Mouse (Mus musculus) olfactory bulb, adult 2 months (tissue): ENCODE results near the gene Tmbim4. TPM values are rescaled to one million over a fixed set of nuclear protein-coding genes. Genes with fewer than 3 reads are reported as not detected.

ENCODE experiments used
- H3K27ac ChIP-seq: fragments of 200-500 bp; 2 replicates; pipeline ENCODE4 v1.5.1; 2012; ENCODE audit warnings: low read depth, low read length; ENCODE audit not compliant: insufficient read depth
- H3K4me1 ChIP-seq: fragments of 200-500 bp; 2 replicates; pipeline ENCODE4 v1.6.1; 2012; ENCODE audit warnings: low read length; ENCODE audit not compliant: control insufficient read depth, insufficient read depth
- H3K4me3 ChIP-seq: fragments of 200-500 bp; 2 replicates; pipeline ENCODE4 v1.5.1; 2012; ENCODE audit warnings: mild to moderate bottlenecking, low read depth, low read length, moderate library complexity; ENCODE audit not compliant: insufficient read depth
- CTCF ChIP-seq: fragments of 200-500 bp; IDR thresholded peaks from 2 replicates; pipeline ENCODE4 v1.5.1; 2012; ENCODE audit warnings: low read depth, mild to moderate bottlenecking, low read length, moderate library complexity; ENCODE audit not compliant: insufficient read depth
- POLR2A ChIP-seq: fragments of 200-500 bp; IDR thresholded peaks from 2 replicates; pipeline ENCODE4 v1.6.1; 2012; ENCODE audit warnings: mild to moderate bottlenecking, low read depth, low read length, moderate library complexity; ENCODE audit not compliant: insufficient read depth
- WGBS: fragments of 180-500 bp; shearing (Covaris S2); methylation state at CpG from one replicate; pipeline ENCODE4 v1.1.7; 2018; 5-methylcytosine and 5-hydroxymethylcytosine counted together
- polyA plus RNA-seq: library from polyadenylated mRNA; stranded (reverse); fragments of >200 nt; gene quantifications from 2 replicates; pipeline ENCODE4 v1.2.4, GENCODE M21; 2012; ENCODE audit warnings: low replicate concordance; ENCODE audit not compliant: missing spikeins, insufficient read depth, insufficient read length

Gene Tmbim4
- polyA plus RNA-seq, 1 experiment = not detected

DNA sequence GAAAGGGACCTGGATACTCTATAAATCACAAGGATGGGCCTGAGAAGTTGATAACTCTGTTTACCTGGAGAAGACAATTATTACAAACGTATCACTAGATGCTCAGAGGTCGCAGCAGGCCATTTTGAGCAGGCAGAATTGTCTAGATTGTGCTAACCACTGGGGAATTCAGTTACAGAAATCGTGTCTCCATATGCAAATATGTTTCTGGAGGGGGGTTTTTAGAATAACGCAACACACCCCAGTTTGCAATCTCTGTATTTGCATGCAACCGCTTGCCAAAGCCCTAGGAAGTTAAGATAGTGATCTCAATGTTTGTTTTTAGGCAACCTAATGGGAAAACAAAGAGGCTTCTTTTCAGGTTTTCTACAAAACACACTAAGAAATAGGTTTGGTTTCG, 10.2 kb upstream of the Tmbim4 start:
- no peak for TF ChIP-seq POLR2A
- no peak for TF ChIP-seq CTCF
- Histone ChIP-seq H3K27ac (no peak overlapping the region), H3K4me3 (no peak overlapping the region), H3K4me1 (no peaks in the 10 kb centered on the region)
- 91% methylated on average over 6 of the region's 6 CpGs for WGBS

DNA sequence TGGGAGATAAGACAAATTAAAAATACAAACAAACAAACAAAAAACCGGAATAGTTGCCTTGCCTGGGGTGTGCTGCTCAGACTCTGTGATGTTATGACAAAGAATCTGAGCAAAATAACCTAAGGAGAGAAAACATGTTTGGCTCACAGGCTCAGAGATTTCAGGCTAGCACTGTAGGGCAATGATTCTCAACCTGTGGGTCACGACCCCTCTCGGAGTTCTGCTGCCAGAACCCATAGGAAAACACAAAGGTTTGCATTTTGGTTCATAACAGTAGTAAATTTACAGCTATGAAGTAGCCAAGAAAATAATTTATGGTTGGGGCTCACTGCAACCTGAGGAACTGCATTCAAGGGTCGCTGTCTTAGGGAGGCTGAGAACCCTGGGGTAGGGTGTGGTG, 9.1 kb upstream of the Tmbim4 start:
- TF ChIP-seq POLR2A (no peak), CTCF (no peak)
- WGBS = 90% methylated on average over 4 of the region's 4 CpGs
- Histone ChIP-seq H3K27ac (no peak overlapping the region), H3K4me3 (no peak overlapping the region), H3K4me1 (no peaks in the 10 kb centered on the region)

DNA sequence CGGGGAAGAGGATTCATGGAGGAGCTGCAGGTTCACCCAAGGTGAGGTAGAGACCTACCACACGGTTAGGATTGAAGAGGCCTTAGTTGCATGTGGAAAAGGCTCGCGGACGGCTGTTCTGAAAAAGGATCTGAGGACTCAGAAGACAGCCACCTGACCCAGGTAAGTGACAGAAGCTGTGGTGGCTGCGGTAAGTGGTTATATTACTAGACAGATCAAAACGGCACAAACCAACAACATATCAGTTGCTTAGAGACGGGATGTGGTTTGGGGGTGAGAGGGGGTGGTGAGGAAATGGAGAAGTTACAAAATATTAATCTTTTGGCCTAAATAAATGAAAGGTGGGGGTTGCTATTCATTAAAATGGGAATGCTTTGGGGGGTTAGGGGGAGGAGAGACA, 8.1 kb upstream of the Tmbim4 start:
- WGBS = 90% methylated on average over 8 of the region's 8 CpGs
- H3K4me1 ChIP-seq = peaks cover 4% of the 10 kb centered on the region; the same call in 1 of the 2 replicates
- TF ChIP-seq POLR2A = no peak
- TF ChIP-seq CTCF = no peak

DNA sequence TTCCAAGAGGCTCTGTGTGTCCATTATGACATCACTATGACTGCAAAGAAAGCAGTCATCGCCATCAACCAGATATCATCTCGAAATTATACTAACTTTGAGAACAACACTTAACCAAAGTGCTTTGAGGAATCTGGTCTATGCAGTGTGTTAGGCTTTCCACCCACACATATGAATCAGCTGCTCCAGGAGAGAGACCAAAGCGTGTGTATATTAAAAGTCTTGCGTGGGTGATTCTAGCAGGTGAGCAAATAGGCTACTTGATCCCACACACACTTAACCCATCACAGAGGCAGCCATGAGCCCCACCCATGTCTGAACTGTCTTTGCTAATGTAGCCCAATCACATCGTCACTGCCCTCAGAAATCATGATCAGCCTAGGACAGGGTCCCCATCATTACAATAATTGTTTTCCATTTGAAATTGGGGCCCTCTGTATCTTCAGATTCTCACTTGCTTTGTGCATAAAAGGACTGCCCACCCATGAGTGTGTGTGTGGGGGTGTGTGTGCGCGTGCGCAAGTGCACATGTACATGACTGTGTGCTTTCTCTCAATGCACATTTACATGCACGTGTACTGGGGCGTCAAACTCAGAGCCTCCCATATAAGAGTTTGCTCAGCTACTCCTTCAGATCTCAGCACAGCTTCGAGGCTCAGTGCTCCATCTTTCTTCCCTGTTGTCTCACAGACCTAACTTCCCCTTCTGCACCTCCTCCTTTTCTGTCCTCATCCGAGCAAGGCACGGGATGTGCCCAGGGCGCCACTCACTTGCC, 4.1 kb upstream of the Tmbim4 start:
- TF ChIP-seq CTCF = no peak
- TF ChIP-seq POLR2A = no peak
- Histone ChIP-seq H3K4me3 (no peak overlapping the region), H3K4me1 (peaks cover 13% of the 10 kb centered on the region), H3K27ac (peak overlapping the region; percentile 69)
- 47% methylated on average over 14 of the region's 14 CpGs for WGBS

More for the DNA sequence above, 8.1 kb upstream of the Tmbim4 start:
- Histone ChIP-seq H3K27ac (no peak overlapping the region), H3K4me3 (no peak overlapping the region)

DNA sequence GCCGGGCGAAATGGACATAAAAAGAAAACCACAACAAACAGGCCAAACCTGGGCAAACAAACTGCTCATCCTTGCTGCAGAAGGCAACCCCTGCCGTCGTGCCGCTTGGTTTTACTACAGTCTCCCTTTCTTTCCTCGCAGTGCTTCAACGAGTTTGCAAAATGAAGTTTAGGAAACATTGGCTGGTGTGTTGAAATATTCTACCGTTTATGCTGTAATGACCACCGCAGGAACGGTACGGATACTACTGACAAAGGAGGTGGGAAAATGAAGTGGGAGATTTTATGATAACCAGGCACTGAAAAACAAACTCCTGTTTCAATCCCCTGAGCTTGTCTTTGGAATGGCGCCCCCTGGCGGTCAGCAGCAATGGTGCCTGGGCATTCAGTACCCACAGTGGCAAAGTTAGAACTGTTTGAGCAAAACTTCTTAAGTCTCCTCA, 592 bp downstream of the Tmbim4 start, which contains the start of gene Irak3:
Gene Irak3, minus strand, starts transcription at position 170 of the 442 bp plus-strand sequence.
- TF ChIP-seq CTCF (0 out of 2 replicates have a peak, but pooled peaks have one; percentile 51), POLR2A (no peak)
- Histone ChIP-seq H3K4me3 (peak within 1 kb of the TSS; percentile 40), H3K27ac (no peak within 1 kb of the TSS), H3K4me1 (peaks cover 13% of the 10 kb centered on the region)
- 2% methylated on average over 13 of the region's 13 CpGs for WGBS

DNA sequence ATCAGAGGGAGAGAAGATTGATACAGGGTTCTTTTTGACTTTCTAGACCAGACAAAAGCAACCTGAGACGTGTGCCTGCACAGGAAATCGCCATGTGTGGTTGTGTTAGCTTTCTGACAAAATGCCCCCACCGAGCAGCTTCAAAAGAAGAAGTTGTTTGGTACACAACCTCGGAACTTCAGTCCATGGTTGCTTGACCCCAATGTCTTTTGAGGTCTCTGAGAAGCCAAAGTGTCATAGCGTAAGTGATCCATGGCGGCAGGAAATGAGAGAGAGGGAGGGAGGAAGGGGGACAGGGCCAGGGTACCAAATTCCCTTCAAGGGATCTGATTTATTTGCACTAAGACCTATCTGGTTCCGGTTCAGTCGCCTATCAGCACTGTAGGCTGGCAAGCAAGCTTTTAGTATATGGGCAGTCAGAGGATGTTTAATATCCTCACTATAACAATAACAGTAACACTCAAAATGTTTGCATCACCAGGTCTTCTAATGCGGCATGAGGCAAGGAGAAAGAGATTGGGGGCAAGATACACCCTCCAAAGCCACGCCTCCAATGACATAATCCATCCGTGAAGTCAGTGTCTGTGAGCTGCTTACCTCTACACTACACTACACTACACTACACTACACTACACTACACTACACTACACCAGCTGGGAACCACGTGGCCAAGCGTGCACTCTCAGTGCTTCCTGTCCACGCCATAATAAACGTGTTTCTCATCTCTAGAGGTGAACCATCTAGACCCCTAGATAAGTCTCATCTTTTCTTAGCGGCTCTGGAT, 1.3 kb downstream of the Tmbim4 start:
- no peak for TF ChIP-seq CTCF
- no peak for TF ChIP-seq POLR2A
- WGBS = 77% methylated on average over 16 of the region's 16 CpGs
- peaks cover 10% of the 10 kb centered on the region for H3K4me1 ChIP-seq
- H3K4me3 ChIP-seq = no peak overlapping the region
- no peak overlapping the region for H3K27ac ChIP-seq

DNA sequence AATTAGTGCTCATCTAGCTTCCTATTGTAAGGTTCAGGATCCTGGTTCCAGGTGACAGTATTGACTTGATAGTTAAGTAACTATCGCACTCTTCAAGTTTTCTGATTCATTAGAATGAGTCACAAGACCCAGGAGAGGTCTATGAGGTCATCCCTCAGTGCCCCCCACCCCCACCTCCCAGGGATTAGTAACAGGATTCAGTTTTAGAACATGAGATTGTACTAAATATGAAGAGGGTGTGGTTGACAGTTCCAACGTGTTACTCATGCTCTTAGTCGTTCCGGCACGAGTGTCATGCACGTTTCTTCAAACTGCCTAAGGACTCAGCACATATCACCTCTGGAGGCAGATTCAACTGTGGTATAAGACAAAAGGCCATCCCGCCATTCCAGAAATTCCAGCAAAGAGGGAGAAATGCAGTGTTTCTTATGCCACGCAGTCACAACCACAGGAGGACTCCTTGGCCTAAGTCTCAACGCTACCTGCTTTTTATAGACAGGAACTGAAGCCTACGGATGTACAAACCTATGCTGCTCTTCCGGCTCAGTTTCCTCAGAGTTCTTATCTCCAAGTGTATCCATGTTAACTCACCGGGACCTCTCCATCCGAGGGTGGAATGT, 3.3 kb downstream of the Tmbim4 start:
- peaks cover 9% of the 10 kb centered on the region for H3K4me1 ChIP-seq
- H3K27ac ChIP-seq = no peak overlapping the region
- H3K4me3 ChIP-seq = no peak overlapping the region
- WGBS = 84% methylated on average over 13 of the region's 13 CpGs
- TF ChIP-seq POLR2A (no peak), CTCF (no peak)

DNA sequence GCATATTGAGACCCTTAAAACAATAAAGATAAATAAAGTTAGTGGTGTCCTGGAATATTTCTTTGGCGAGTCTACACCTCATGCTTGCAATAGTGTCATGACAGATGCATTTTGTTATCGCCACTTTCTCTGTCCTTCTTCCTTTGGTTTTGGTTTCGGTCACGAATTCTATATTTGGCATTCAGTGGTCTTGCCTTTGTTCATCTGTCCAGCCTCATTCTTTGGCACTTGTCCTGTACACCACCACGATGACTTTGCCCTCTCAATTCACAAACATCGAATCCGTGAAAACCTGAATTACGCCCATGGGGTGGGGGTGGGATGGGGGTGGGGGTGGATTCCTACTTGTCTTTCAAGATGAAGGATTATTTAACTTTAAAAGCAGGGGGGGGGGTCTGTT, 6.6 kb downstream of the Tmbim4 start:
- Histone ChIP-seq H3K27ac (no peak overlapping the region), H3K4me3 (no peak overlapping the region), H3K4me1 (peaks cover 2% of the 10 kb centered on the region; the same call in 1 of the 2 replicates)
- TF ChIP-seq POLR2A (no peak), CTCF (no peak)
- 88% methylated on average over 8 of the region's 8 CpGs for WGBS
